Mouse (Mus musculus): ENCODE data around the gene Rars.

DNA sequence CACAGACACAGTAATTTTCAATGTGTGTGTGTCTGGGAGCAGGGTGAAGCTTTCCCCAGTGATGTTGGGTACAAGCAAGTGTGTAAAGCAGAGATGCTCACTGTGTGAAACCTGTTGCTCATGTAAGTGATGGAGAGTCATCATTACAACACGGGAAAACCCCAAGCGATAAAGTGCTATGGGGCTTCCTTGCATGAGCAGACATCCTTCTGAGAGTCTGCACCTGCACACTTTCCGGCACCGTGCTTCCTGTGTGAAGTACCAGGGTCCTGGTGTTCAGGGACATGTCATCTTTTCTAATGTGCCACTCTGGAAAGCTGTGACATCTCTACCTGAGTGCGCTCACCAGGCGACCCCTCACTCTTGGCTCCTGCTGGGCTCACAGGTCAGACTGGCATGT, 48.5 kb upstream of the Rars start:
- no peak for TF ChIP-seq CTCF (conservative IDR thresholded peaks at IDR 0.05; ENCODE audit: low read length)
- no peak for TF ChIP-seq NANOG (IDR thresholded peaks at IDR 0.05; ENCODE audit: borderline replicate concordance, low read length)
